Mouse (Mus musculus): Measurements from ENCODE around the gene Rrm1.

GRCm38 (mm10) chr7:102446438-102446837, 4.9 kb downstream of the Rrm1 start:
- TF ChIP-seq POLR2A (IDR thresholded peaks at IDR 0.05; ENCODE audit: insufficient read depth, low read depth, low read length) (no peak), CTCF (IDR thresholded peaks at IDR 0.05; ENCODE audit: insufficient read depth, low read depth, low read length) (no peak)

All from olfactory bulb, adult 2 months (tissue).